Mouse (Mus musculus): ENCODE data around the gene Bhlhe41.

The Bhlhe41 gene

GRCm38 (mm10) chr6:145835359-145835758, 30.0 kb downstream of the Bhlhe41 start:
- DNase-seq (ENCODE audit: low spot score in 2 of 2): no peak

GRCm38 (mm10) chr6:145832927-145833326, 32.4 kb downstream of the Bhlhe41 start:
- DNase-seq (ENCODE audit: low spot score in 2 of 2): no peak

GRCm38 (mm10) chr6:145830617-145831016, 34.7 kb downstream of the Bhlhe41 start:
- no peak for DNase-seq (ENCODE audit: low spot score in 2 of 2)

GRCm38 (mm10) chr6:145830117-145830516, 35.2 kb downstream of the Bhlhe41 start:
- DNase-seq (ENCODE audit: low spot score in 2 of 2): peak; percentile 35 to 55

- no peak for DNase-seq (ENCODE audit: low spot score in 2 of 2)
Observed at GRCm38 (mm10) chr6:145829062-145829835, 36.1 kb downstream of the Bhlhe41 start.

- DNase-seq (ENCODE audit: low spot score in 2 of 2): no peak
Observed at GRCm38 (mm10) chr6:145826305-145826704, 39.1 kb downstream of the Bhlhe41 start.

- DNase-seq (ENCODE audit: low spot score in 2 of 2): no peak
Observed at GRCm38 (mm10) chr6:145823588-145824234, 41.6 kb downstream of the Bhlhe41 start.

GRCm38 (mm10) chr6:145823103-145823502, 42.3 kb downstream of the Bhlhe41 start:
- no peak for DNase-seq (ENCODE audit: low spot score in 2 of 2)

- no peak for DNase-seq (ENCODE audit: low spot score in 2 of 2)
Observed at GRCm38 (mm10) chr6:145822218-145822617, 43.1 kb downstream of the Bhlhe41 start.

GRCm38 (mm10) chr6:145819151-145819550, 46.2 kb downstream of the Bhlhe41 start:
- no peak for DNase-seq (ENCODE audit: low spot score in 2 of 2)

- no peak for DNase-seq (ENCODE audit: low spot score in 2 of 2)
Observed at GRCm38 (mm10) chr6:145815200-145815599, 50.2 kb downstream of the Bhlhe41 start.

GRCm38 (mm10) chr6:145811174-145811573, 54.2 kb downstream of the Bhlhe41 start:
- no peak for DNase-seq (ENCODE audit: low spot score in 2 of 2)

GRCm38 (mm10) chr6:145810015-145810414, 55.3 kb downstream of the Bhlhe41 start:
- no peak for DNase-seq (ENCODE audit: low spot score in 2 of 2)

- no peak for DNase-seq (ENCODE audit: low spot score in 2 of 2)
Observed at GRCm38 (mm10) chr6:145809566-145809965, 55.8 kb downstream of the Bhlhe41 start.
